Mouse (Mus musculus): ENCODE results near the gene Sun1. TPM values are rescaled to one million over a fixed set of nuclear protein-coding genes. Genes with fewer than 3 reads are reported as not detected.

The Sun1 gene
- polyA plus RNA-seq, 1 experiment from 2014 or later = 54.3 TPM

DNA sequence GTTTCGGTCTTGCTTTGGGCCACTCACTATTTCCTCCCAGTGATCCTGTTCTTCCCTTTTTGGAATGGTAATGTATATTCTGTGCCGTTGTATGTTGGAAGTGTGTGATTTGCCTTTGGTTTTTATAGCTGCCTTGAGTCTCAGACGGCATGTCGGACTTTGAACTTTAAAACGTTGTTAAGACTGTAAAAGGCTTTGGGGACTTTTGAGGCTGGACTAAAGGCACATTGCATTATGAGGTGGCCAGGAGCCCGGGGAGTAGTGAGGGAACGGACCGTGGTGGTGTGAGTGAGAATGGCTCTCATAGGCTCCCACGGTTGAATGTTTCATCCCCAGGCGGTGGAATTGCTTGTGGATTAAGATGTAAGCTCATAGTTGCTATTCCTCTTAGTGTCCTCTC, 96.7 kb downstream of the Sun1 start:
- H3K36me3 ChIP-seq = no peaks in the 10 kb centered on the region
- no peak for ATAC-seq (replicated peaks)
- no peak overlapping the region for H3K4me3 ChIP-seq
- H3K4me2 ChIP-seq (replicated peaks) = no peak overlapping the region
- no peak overlapping the region for H3K27ac ChIP-seq (replicated peaks)
- H3K27me3 ChIP-seq = no peaks in the 10 kb centered on the region
- no peaks in the 10 kb centered on the region for H3K9me3 ChIP-seq
- 93% methylated on average over 10 of the region's 10 CpGs for WGBS
- no peaks in the 10 kb centered on the region for H3K4me1 ChIP-seq
- no peak overlapping the region for H3K9ac ChIP-seq (replicated peaks)

DNA sequence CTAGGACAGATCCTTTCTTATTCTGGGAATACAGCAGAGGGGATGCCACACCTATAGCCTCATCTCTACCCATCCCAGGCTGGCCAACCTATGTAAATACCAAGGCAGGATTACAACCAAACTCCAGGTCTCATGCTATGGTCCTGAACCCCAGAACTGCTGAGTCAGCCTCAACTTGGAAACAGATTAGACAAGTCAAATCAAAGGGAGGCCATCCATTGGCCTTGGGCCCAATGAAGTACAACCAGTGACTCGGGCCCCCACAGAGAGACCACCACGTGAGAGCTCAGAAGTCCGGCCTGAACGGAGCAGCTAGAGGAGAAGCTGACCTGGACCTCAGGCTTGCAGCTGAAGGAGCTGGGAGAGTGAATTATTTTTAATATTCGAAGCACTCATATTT, 97.3 kb downstream of the Sun1 start:
- Histone ChIP-seq H3K9ac (replicated peaks) (no peak overlapping the region), H3K4me1 (no peaks in the 10 kb centered on the region), H3K36me3 (no peaks in the 10 kb centered on the region), H3K4me2 (replicated peaks) (no peak overlapping the region), H3K27me3 (no peaks in the 10 kb centered on the region), H3K9me3 (no peaks in the 10 kb centered on the region), H3K27ac (replicated peaks) (no peak overlapping the region), H3K4me3 (no peak overlapping the region)
- no peak for ATAC-seq (replicated peaks)
- 81% methylated on average over 5 of the region's 5 CpGs for WGBS

Other genes starting within 250 kb of the Sun1 start
- gene Pdgfa, start 203.3 kb upstream of the Sun1 start, polyA plus RNA-seq (2015; fragmentation: Nextera tagmentation; extraction: Ambion mirVana) = 13.9 and 17.5 TPM in 2 replicates
- 171 and 193 TPM in 2 replicates for gene Prkar1b, start 50.6 kb upstream of the Sun1 start, polyA plus RNA-seq (2015; fragmentation: Nextera tagmentation; extraction: Ambion mirVana)
- gene Dnaaf5, start 50.4 kb upstream of the Sun1 start, polyA plus RNA-seq (2015; fragmentation: Nextera tagmentation; extraction: Ambion mirVana) = 3.2 and 3.9 TPM in 2 replicates
- 127 and 133 TPM in 2 replicates for gene Get4, start 51.7 kb downstream of the Sun1 start, polyA plus RNA-seq (2015; fragmentation: Nextera tagmentation; extraction: Ambion mirVana)
- 37.0 and 38.7 TPM in 2 replicates for gene Adap1, start 125.0 kb downstream of the Sun1 start, polyA plus RNA-seq (2015; fragmentation: Nextera tagmentation; extraction: Ambion mirVana)
- 104 and 113 TPM in 2 replicates for gene Cox19, start 150.8 kb downstream of the Sun1 start, polyA plus RNA-seq (2015; fragmentation: Nextera tagmentation; extraction: Ambion mirVana)
- gene Cyp2w1, start 152.0 kb downstream of the Sun1 start, polyA plus RNA-seq (2015; fragmentation: Nextera tagmentation; extraction: Ambion mirVana) = not detected in 2 replicates
- gene Gpr146, start 177.1 kb downstream of the Sun1 start, polyA plus RNA-seq (2015; fragmentation: Nextera tagmentation; extraction: Ambion mirVana) = 1.3 and 1.5 TPM in 2 replicates
- 0.13 and 0.20 TPM in 2 replicates for gene C130050O18Rik, start 204.6 kb downstream of the Sun1 start, polyA plus RNA-seq (2015; fragmentation: Nextera tagmentation; extraction: Ambion mirVana)
- gene Gper1, start 222.5 kb downstream of the Sun1 start, polyA plus RNA-seq (2015; fragmentation: Nextera tagmentation; extraction: Ambion mirVana) = 7.3 and 8.2 TPM in 2 replicates